Mouse (Mus musculus): ENCODE results near the gene Neurod2. TPM values are rescaled to one million over a fixed set of nuclear protein-coding genes. Genes with fewer than 3 reads are reported as not detected.

The Neurod2 gene
- polyA plus RNA-seq, 1 experiment from 2014 or later, result 72.1 TPM

DNA sequence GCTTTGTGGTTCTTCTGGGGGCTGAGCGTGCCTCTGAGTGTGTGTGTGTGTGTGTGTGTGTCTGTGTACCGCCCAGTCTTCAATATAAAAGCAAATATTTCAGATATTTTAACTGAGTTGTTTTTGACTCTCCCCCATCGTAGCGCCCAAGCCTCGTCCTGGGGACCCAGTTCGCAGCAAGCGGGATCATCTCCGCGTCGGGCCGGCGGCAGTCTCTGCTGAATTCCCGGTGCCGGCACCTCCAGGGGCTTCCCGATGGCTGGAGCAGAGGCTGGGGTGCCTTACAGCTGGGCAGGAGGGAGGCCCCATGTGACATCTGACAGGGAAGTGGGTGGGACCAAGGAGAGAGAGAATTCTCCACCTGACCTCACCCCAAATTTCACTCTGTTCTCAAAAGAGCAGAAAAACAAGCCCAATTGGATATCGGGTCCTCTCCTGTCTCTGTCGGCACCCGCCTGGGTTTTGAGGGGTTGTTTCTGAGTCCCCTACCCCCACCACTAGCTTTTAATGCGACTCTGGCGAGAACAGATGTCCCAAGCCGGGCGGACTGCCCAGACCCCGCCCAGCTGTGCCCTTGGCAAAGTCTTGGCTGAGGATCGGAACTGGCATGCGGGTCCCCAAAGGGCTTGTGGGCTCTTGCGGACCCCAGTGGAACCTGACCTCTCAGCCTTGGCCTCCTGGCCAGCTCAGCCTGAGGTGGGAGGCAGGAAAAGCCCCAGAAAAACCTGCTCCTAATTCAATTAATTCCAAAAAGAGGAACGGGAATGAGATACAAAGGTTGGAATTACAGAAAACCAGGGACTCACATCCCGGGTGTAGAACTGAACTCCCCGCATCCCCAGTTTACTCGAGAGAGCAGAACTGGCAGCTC, 8.4 kb downstream of the Neurod2 start:
- Histone ChIP-seq H3K27me3 (peaks cover 100% of the 10 kb centered on the region), H3K9ac (peak overlapping the region; percentile 61), H3K4me2 (peak overlapping the region; percentile 55), H3K4me1 (peaks cover 71% of the 10 kb centered on the region), H3K4me3 (peak overlapping the region; percentile 27), H3K36me3 (ENCODE audit: poor library complexity, severe bottlenecking) (no peaks in the 10 kb centered on the region), H3K9me3 (replicated peaks) (no peaks in the 10 kb centered on the region), H3K27ac (peak overlapping the region; percentile 94)
- 1% methylated on average over 30 of the region's 30 CpGs for WGBS
- ATAC-seq, result peak; percentile 36; the same call in 1 of the 2 replicates

DNA sequence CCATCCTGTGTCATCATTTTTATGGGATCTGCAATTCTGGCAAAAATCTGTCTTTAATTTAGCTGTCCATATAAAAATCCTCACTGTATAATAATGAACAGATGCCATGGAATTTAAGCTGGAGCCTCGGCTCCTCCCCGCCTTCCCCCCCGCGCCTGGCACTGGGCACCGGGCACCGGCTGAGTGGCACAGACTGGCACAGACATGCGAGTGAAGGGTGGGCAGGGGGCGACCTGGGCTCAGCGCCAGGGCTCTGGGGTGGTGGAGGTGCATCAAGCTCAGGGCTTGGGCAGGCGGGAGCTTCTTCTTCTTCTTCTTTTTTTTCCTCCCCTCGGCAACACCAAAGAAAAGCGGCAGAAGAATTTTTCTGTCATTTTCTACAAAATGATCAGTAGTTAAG, 9.1 kb downstream of the Neurod2 start:
- Histone ChIP-seq H3K27me3 (peaks cover 100% of the 10 kb centered on the region), H3K4me1 (peaks cover 72% of the 10 kb centered on the region), H3K27ac (peak overlapping the region; percentile 94), H3K9ac (peak overlapping the region; percentile 61), H3K4me3 (peak overlapping the region; percentile 27), H3K36me3 (ENCODE audit: poor library complexity, severe bottlenecking) (no peaks in the 10 kb centered on the region), H3K9me3 (replicated peaks) (no peaks in the 10 kb centered on the region), H3K4me2 (peak overlapping the region; percentile 55)
- 6% methylated on average over 12 of the region's 12 CpGs for WGBS
- peak; percentile 64 for ATAC-seq

DNA sequence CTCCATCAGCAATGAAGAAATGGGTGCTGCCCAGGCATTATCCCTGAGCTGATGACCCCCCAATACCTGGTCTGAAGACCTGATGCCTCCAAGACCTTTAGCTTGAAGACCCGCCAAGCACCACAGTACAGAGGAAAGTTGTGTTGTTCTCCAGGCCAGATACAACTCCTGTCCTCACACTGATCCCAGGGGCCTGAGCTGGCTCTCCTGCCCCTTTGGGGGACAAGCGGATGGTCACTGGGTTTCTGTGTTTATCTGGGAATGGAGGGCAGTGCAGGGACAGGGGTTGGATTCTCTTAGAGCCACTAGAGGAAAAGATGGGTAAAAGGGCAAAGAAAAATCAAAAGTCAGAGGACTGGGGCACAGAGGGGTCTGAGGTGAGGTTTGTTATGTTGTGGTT, 9.5 kb downstream of the Neurod2 start:
- no peaks in the 10 kb centered on the region for H3K9me3 ChIP-seq (replicated peaks)
- WGBS, result 7% methylated on average over 2 of the region's 2 CpGs
- peaks cover 100% of the 10 kb centered on the region for H3K27me3 ChIP-seq
- H3K4me1 ChIP-seq, result peaks cover 72% of the 10 kb centered on the region
- H3K9ac ChIP-seq, result 0 out of 2 replicates have a peak overlapping the region, but pooled peaks have one; percentile 34
- peak overlapping the region; percentile 94 for H3K27ac ChIP-seq
- ATAC-seq, result no peak
- H3K36me3 ChIP-seq (ENCODE audit: poor library complexity, severe bottlenecking), result no peaks in the 10 kb centered on the region
- peak overlapping the region; percentile 55 for H3K4me2 ChIP-seq
- no peak overlapping the region; the same call in 1 of the 2 replicates for H3K4me3 ChIP-seq

DNA sequence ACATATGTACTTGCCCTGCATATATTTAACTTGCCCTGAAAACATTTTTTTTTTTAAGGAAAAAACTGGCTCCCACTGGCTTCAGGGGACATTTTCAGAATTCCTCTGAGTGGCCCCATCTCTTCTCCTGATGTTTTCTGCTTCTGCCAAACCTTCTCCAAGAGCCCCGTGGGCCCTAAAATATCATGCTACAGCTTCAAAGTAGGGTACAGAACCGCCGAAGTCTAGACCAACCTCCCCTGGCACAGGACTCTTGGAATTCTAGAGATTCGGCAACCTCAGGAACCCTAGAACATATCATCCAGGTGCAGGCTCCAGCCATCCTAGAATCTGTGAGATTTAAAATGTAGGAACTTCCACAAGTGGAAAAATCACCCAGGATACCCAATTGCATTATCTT, 9.9 kb downstream of the Neurod2 start:
- Histone ChIP-seq H3K9ac (no peak overlapping the region), H3K4me1 (peaks cover 72% of the 10 kb centered on the region), H3K27me3 (peaks cover 99% of the 10 kb centered on the region), H3K36me3 (ENCODE audit: poor library complexity, severe bottlenecking) (no peaks in the 10 kb centered on the region), H3K27ac (peak overlapping the region; percentile 94), H3K4me3 (no peak overlapping the region; the same call in 1 of the 2 replicates), H3K4me2 (peak overlapping the region; percentile 55), H3K9me3 (replicated peaks) (no peaks in the 10 kb centered on the region)
- 13% methylated on average over 4 of the region's 4 CpGs for WGBS
- no peak for ATAC-seq

DNA sequence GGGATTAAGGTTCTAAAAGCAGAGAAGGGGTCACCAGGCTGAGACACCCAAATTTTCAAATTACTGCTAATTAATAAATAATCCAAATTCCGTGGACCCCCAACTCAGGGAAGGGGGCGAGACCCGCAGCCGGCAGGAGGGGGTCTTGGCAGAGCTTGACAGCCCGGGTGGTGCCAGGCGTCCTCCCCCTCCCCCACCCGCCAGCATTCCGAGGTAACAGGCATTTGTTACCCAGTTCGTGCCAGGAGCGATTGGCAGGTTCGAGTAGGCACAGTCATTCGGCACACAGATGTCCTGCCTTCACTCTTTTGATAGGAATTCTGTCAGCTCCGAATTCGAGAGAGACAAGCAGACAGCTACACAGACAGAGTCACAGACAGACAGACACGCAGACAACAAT, 10.3 kb downstream of the Neurod2 start:
- WGBS, result 2% methylated on average over 15 of the region's 15 CpGs
- Histone ChIP-seq H3K4me1 (peaks cover 72% of the 10 kb centered on the region), H3K27ac (peak overlapping the region; percentile 94), H3K4me2 (peak overlapping the region; percentile 55), H3K27me3 (peaks cover 99% of the 10 kb centered on the region), H3K9ac (no peak overlapping the region), H3K36me3 (ENCODE audit: poor library complexity, severe bottlenecking) (no peaks in the 10 kb centered on the region), H3K9me3 (replicated peaks) (no peaks in the 10 kb centered on the region), H3K4me3 (peak overlapping the region; percentile 18)
- peak; percentile 33; the same call in 1 of the 2 replicates for ATAC-seq

DNA sequence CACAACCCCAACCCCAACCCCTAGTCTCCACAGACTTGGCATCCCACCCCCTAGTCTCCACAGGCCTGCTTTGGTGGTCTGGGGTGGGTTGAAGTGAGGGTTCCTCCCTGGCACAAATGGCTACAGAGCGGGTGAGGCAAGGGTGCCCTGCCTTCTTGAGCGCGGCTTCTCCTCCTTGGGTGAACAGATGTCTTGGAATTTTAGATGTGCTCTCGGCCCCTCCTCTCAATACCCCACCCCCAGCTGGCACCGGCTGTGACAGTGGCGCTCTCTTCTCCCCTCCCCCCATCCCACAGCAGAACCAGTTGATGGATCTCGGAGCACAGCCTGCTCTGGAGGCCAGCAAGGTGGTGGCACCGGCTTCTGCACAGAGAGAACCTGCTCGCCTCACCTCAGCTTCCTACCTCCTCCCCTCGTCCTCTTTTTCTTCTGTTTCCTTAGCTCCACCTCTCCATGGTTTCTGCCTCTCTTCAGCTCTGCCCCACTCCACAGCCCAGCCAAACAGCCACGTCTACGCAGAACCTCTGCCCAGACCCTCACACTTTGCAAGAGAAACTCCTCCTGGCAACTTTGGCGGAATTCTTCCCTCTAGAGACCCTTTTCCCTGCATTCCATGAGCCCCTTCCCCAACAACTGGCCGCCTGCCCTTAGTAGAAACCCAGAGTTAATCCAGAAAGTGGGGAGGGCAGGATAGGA, 10.9 kb downstream of the Neurod2 start:
- Histone ChIP-seq H3K4me2 (peak overlapping the region; percentile 55), H3K27me3 (peaks cover 99% of the 10 kb centered on the region), H3K9ac (peak overlapping the region; percentile 34; the same call in 1 of the 2 replicates), H3K27ac (peak overlapping the region; percentile 94), H3K4me3 (peak overlapping the region; percentile 18), H3K36me3 (ENCODE audit: poor library complexity, severe bottlenecking) (no peaks in the 10 kb centered on the region), H3K9me3 (replicated peaks) (no peaks in the 10 kb centered on the region), H3K4me1 (peaks cover 72% of the 10 kb centered on the region)
- ATAC-seq, result peak; percentile 13; the same call in 1 of the 2 replicates
- WGBS, result under 1% methylated on average over 14 of the region's 14 CpGs

DNA sequence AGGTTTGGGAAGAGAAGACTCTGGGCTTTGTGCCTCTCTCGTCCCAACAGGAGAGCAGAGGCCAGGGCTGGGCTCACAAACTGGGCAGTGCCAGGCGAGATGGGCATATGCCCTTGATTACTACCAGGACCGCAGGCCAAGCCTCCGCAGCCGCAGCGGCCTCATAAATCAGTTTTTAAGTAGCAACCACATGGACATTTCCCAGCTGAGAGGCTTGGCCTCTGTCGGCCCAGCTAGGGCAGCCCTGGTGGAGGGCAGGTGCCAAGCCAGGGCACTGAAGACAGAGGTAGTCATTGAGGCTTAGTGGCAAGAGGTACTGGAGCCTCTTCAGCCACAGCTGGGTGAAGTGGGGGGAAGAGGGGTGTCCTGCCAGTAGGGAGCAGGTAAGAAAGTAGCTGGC, 12.0 kb downstream of the Neurod2 start:
- peaks cover 97% of the 10 kb centered on the region for H3K27me3 ChIP-seq
- H3K4me2 ChIP-seq, result peak overlapping the region; percentile 55
- H3K4me1 ChIP-seq, result peaks cover 63% of the 10 kb centered on the region
- no peak overlapping the region for H3K4me3 ChIP-seq
- no peaks in the 10 kb centered on the region for H3K36me3 ChIP-seq (ENCODE audit: poor library complexity, severe bottlenecking)
- WGBS, result 2% methylated on average over 7 of the region's 7 CpGs
- no peak for ATAC-seq
- H3K9me3 ChIP-seq (replicated peaks), result no peaks in the 10 kb centered on the region
- H3K27ac ChIP-seq, result peak overlapping the region; percentile 94
- H3K9ac ChIP-seq, result no peak overlapping the region

DNA sequence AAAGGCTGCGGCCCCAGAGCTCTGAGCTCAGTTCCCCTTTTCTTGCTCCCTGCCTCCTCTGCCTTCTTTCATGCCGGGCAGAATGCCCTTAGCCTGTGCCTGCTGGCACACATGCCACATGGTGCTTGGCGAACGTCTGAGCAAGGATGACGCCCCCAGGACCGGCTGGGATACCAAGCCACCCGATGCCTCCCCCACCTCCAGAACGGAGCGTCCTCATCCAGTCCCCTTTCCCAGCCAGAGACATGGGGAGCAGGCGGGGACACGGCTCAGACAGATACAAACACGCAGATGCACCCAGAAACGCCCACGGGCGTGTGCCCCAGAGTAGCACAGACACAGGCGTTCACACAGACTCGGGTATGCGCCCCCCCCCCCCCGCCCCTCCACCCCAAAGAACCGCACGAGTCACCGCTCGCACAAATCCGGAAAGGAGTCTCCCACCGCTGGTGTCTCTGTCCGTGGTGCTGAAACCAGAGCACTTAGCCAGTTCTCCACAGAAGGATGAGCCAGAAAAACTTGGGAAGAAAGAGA, 15.6 kb downstream of the Neurod2 start:
- Histone ChIP-seq H3K9ac (0 out of 2 replicates have a peak overlapping the region, but pooled peaks have one; percentile 2), H3K27ac (peak overlapping the region; percentile 45), H3K36me3 (ENCODE audit: poor library complexity, severe bottlenecking) (no peaks in the 10 kb centered on the region), H3K4me3 (no peak overlapping the region), H3K27me3 (peaks cover 87% of the 10 kb centered on the region), H3K4me1 (peaks cover 31% of the 10 kb centered on the region), H3K9me3 (replicated peaks) (no peaks in the 10 kb centered on the region), H3K4me2 (peak overlapping the region; percentile 42)
- ATAC-seq, result peak; percentile 54; the same call in 1 of the 2 replicates
- WGBS, result under 1% methylated on average over 26 of the region's 26 CpGs

DNA sequence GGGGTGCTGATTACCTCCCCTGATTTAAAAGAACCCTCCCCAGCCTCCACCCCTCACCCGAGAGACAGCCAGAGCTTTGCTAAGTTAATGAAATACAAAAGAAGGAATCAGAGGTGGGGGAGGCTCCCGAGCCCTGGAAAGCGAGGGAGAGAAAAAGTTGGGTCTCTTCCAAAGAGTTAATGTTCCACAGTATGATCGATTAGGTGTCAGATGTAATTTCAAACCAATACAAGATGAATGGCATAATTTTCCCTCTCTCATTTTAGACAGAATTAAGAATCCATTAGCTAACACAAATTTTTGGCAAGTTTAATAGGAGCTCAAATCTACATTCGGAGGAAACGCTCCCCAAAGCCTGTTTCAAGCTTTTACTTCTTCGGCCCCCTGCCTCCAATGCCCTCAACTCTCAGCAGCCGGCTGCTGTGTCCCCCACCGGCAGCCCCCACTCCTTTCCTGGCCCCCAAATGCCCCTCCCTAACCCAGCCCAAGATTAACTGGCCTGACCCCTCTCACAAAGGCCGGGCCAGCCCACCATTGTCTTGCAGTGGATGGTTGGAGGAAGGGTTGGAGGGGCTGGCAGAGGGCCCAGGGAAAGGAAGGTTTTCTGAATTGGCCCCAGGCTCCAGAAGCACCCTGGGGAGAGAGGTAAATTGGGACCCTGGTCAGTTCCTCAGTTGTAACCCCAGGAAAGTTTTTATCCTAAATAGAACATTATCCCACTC, 30.8 kb downstream of the Neurod2 start:
- no peak overlapping the region for H3K4me3 ChIP-seq
- peaks cover 53% of the 10 kb centered on the region for H3K4me1 ChIP-seq
- H3K9ac ChIP-seq, result 0 out of 2 replicates have a peak overlapping the region, but pooled peaks have one; percentile 6
- no peak for ATAC-seq
- H3K9me3 ChIP-seq (replicated peaks), result no peaks in the 10 kb centered on the region
- H3K27me3 ChIP-seq, result peaks cover 30% of the 10 kb centered on the region
- no peak overlapping the region for H3K27ac ChIP-seq
- H3K4me2 ChIP-seq, result peak overlapping the region; percentile 22
- H3K36me3 ChIP-seq (ENCODE audit: poor library complexity, severe bottlenecking), result no peaks in the 10 kb centered on the region
- under 1% methylated on average over 10 of the region's 10 CpGs for WGBS

DNA sequence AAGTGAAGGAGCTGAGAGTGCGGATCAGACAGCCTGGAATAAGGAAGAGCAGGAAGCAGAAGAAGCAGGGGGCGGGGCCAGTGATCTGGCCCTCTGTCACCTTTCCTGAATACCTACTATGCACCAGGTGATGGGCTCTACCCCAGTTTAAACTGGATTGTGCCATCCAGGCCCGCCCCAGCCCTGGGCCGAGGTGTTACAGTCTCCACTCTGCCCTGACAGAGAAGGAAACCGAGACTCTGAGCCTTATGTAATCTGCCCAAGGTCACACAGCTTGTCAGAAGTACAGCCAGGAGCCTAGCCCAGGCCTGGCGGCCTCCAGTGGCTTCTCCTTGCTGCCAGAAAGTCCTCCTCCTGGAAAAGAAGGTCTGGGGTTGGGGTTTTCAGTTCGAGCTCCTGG, 31.7 kb downstream of the Neurod2 start:
- no peak for ATAC-seq
- Histone ChIP-seq H3K4me1 (peaks cover 57% of the 10 kb centered on the region), H3K36me3 (ENCODE audit: poor library complexity, severe bottlenecking) (no peaks in the 10 kb centered on the region), H3K27me3 (peaks cover 25% of the 10 kb centered on the region), H3K4me3 (no peak overlapping the region), H3K27ac (no peak overlapping the region), H3K9me3 (replicated peaks) (no peaks in the 10 kb centered on the region), H3K9ac (0 out of 2 replicates have a peak overlapping the region, but pooled peaks have one; percentile 34), H3K4me2 (no peak overlapping the region)
- WGBS, result 20% methylated on average over 7 of the region's 7 CpGs

DNA sequence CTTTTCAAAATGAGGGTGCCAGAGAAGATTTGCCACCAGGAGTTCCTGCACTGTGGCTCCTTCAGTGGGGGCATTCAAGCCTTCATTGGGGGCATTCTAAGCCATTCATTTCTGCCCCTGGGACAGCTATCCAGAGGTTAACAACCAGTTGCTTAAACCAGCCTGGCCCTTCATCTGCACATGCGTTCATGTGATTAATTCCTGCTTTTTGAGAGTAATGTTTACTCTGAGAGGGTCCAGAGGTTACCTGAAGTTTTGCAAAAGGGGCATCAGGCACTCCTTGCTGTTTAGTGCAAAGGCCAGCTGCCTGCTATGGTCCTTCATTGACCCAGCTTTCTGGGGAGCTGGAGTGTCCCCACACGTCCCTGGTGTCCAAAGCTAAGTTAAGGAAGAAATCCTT, 32.5 kb downstream of the Neurod2 start:
- H3K9me3 ChIP-seq (replicated peaks), result no peaks in the 10 kb centered on the region
- no peak overlapping the region for H3K27ac ChIP-seq
- peaks cover 25% of the 10 kb centered on the region for H3K27me3 ChIP-seq
- H3K36me3 ChIP-seq (ENCODE audit: poor library complexity, severe bottlenecking), result no peaks in the 10 kb centered on the region
- no peak overlapping the region for H3K4me3 ChIP-seq
- H3K4me1 ChIP-seq, result peaks cover 57% of the 10 kb centered on the region
- H3K9ac ChIP-seq, result peak overlapping the region; percentile 22; the same call in 1 of the 2 replicates
- ATAC-seq, result no peak
- WGBS, result 61% methylated on average over 2 of the region's 2 CpGs
- H3K4me2 ChIP-seq, result no peak overlapping the region
